Mouse (Mus musculus): ENCODE measurements around the gene Nccrp1.

- TF ChIP-seq CTCF (IDR thresholded peaks at IDR 0.05) (no peak), EP300 (IDR thresholded peaks at IDR 0.05) (no peak)
These were observed 31.5 kb upstream of the Nccrp1 start for GRCm38 (mm10) chr7:28578543-28579053.

Measured in lung, postnatal 0 days (tissue).